Comparison of ENCODE assay signal across 24 mouse cellular contexts in the genomic region with DNA sequence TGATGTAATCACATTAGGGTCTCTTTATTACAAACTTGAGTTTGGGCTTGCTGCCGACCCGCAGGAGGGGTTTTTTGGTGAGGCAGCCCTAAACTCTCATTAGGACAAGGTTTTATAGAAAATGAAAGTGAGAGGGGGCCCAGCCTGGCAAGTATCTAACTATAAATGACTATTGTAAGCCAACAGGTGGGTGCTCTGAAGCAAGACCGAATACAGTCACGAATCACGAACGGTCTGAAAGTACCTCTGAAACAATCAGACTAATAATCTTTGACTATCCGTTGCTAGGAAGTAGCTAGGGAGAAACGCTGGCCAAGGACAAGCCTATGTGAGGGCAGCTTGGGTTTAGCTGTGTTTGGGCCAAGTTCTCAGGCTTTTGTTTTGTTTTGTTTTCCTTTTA. TPM values are rescaled to one million over a fixed set of nuclear protein-coding genes. Genes with fewer than 3 reads are reported as not detected.
DNase-seq lines count a peak whose midpoint lies in the region; ATAC-seq and TF ChIP-seq lines count a peak whose summit lies in the region.
"Had no signal": no experiment of that assay in that cellular context is flagged by ENCODE, and none has a peak within 500 bp of the region (broad histone marks: within the 10 kb centered on the region; RNA-seq: fewer than 3 reads in every experiment).

No protein-coding gene starts in this region.

- H3K4me3 ChIP-seq in kidney, embryonic 16.5 days (ENCODE audit: low read length): no peak overlapping the region
- no peak overlapping the region for H3K4me3 ChIP-seq in kidney, embryonic 14.5 days (ENCODE audit: low read length)
- H3K4me3 ChIP-seq in CH12.LX (replicated peaks in 1 of 3; ENCODE audit: low read depth in 2 of 3, low read length in 2 of 3, poor library complexity in 1 of 3): peak overlapping the region in 1 of 3 experiments; percentile 22
- H3K4me3 ChIP-seq in liver, embryonic 12.5 days: no peak overlapping the region
- H3K4me3 ChIP-seq: hindbrain, embryonic 13.5 days; liver, embryonic 13.5 days; lung, embryonic 15.5 days; midbrain, embryonic 12.5 days; neural tube, embryonic 15.5 days had no signal

- dilution Hi-C loops in CH12.LX (cut with MboI; ENCODE audit: extremely low pct_ligation_motif_present, extremely low pct_unique_long_range_greater_than_20kb, low sequenced_read_pairs): no loop called here

- H3K27ac ChIP-seq in kidney, embryonic 16.5 days (ENCODE audit: low read length): 0 out of 2 replicates have a peak overlapping the region, but pooled peaks have one; percentile 18
- H3K27ac ChIP-seq in kidney, embryonic 14.5 days (ENCODE audit: low read depth, low read length): no peak overlapping the region
- peak overlapping the region; percentile 86; the same call in 1 of the 2 replicates for H3K27ac ChIP-seq in CH12.LX (ENCODE audit: insufficient read depth, low read depth)
- no peak overlapping the region for H3K27ac ChIP-seq in liver, embryonic 12.5 days
- H3K27ac ChIP-seq: hindbrain, embryonic 13.5 days; kidney, postnatal 0 days; liver, embryonic 13.5 days; lung, embryonic 15.5 days; midbrain, embryonic 12.5 days; neural tube, embryonic 15.5 days had no signal

- H3K27me3 ChIP-seq in kidney, embryonic 16.5 days (ENCODE audit: insufficient read depth, low read length): no peaks in the 10 kb centered on the region
- H3K27me3 ChIP-seq in kidney, embryonic 14.5 days (ENCODE audit: control insufficient read depth, insufficient read depth, low read length): no peaks in the 10 kb centered on the region
- H3K27me3 ChIP-seq in CH12.LX (replicated peaks): no peaks in the 10 kb centered on the region
- H3K27me3 ChIP-seq in splenic B cell, adult 2 months (ENCODE audit: control insufficient read depth, insufficient read depth, low read length, poor library complexity, severe bottlenecking): no peaks in the 10 kb centered on the region
- H3K27me3 ChIP-seq in liver, embryonic 12.5 days (replicated peaks): no peaks in the 10 kb centered on the region
- H3K27me3 ChIP-seq: hindbrain, embryonic 13.5 days; liver, embryonic 13.5 days; lung, embryonic 15.5 days; midbrain, embryonic 12.5 days; neural tube, embryonic 15.5 days had no signal

- TF ChIP-seq RAD21 in CH12.LX (IDR thresholded peaks at IDR 0.05; ENCODE audit: low read depth, low read length): no peak

- no peak overlapping the region for H3K9ac ChIP-seq in kidney, embryonic 16.5 days (replicated peaks; ENCODE audit: low read length)
- no peak overlapping the region for H3K9ac ChIP-seq in kidney, embryonic 14.5 days (ENCODE audit: low read depth, low read length)
- H3K9ac ChIP-seq in CH12.LX (ENCODE audit: insufficient read depth, low read depth): peak overlapping the region; percentile 62; the same call in 1 of the 2 replicates
- no peak overlapping the region for H3K9ac ChIP-seq in liver, embryonic 12.5 days
- H3K9ac ChIP-seq: forebrain, postnatal 0 days; hindbrain, embryonic 13.5 days; liver, embryonic 13.5 days; lung, embryonic 15.5 days; midbrain, embryonic 12.5 days; neural tube, embryonic 15.5 days had no signal

- H3K4me2 ChIP-seq in kidney, embryonic 16.5 days (replicated peaks; ENCODE audit: low read depth, low read length): no peak overlapping the region
- no peak overlapping the region for H3K4me2 ChIP-seq in kidney, embryonic 14.5 days (replicated peaks; ENCODE audit: low read depth, low read length)
- H3K4me2 ChIP-seq in CH12.LX (ENCODE audit: insufficient read depth, low read depth, poor library complexity, severe bottlenecking): peak overlapping the region; percentile 92
- no peak overlapping the region for H3K4me2 ChIP-seq in liver, embryonic 12.5 days
- H3K4me2 ChIP-seq: hindbrain, embryonic 13.5 days; liver, embryonic 13.5 days; lung, embryonic 15.5 days; midbrain, embryonic 12.5 days; neural tube, embryonic 15.5 days had no signal

- peak; percentile 90 for TF ChIP-seq EP300 in CH12.LX (IDR thresholded peaks at IDR 0.05; ENCODE audit: low read length)

- DNase-seq in lung, postnatal 36 days: peak; percentile 25
- no peak for DNase-seq in lung, postnatal 10 days
- DNase-seq in CH12.LX (ENCODE audit: extremely low read depth): peak; percentile 90
- peak; percentile 87 for DNase-seq in splenic B cell, adult 2 months (ENCODE audit: low read depth, low spot score)
- DNase-seq: adrenal gland, postnatal 10 days; cerebellum, adult 9-10 months; forebrain, postnatal 0 days; gastrocnemius, postnatal 36 days; heart, postnatal 36 days; kidney, adult 11 months; liver, embryonic 13.5 days; right cerebral cortex, postnatal 14 days; spleen, adult 18-20 months; thymus, adult 18-20 months; thymus, postnatal 36 days had no signal

- no peak for TF ChIP-seq CTCF in CH12.LX (conservative IDR thresholded peaks at IDR 0.05 in 1 of 2, IDR thresholded peaks at IDR 0.05 in 1 of 2; ENCODE audit: low read depth in 2 of 2, low read length in 2 of 2)

- in situ Hi-C loops in CH12.LX (cut with MboI; ENCODE audit: low pct_ligation_motif_present, low pct_unique_long_range_greater_than_20kb, low sequenced_read_pairs): loop anchor here (10.0 kb wide), 1 partner anchor 206 kb away; no protein-coding TSS in a partner anchor

- H3K79me2 ChIP-seq in CH12.LX (replicated peaks; ENCODE audit: control insufficient read depth, extremely low read depth, insufficient read depth, poor library complexity, severe bottlenecking): no peaks in the 10 kb centered on the region

- H3K4me1 ChIP-seq in kidney, embryonic 16.5 days (ENCODE audit: insufficient read depth, low read length): peaks cover 32% of the 10 kb centered on the region
- peaks cover 3% of the 10 kb centered on the region; the same call in 1 of the 2 replicates for H3K4me1 ChIP-seq in kidney, embryonic 14.5 days (ENCODE audit: control insufficient read depth, insufficient read depth, low read length)
- peaks cover 26 to 80% of the 10 kb centered on the region in 2 experiments for H3K4me1 ChIP-seq in CH12.LX (ENCODE audit: control insufficient read depth in 1 of 2, insufficient read depth in 2 of 2)
- no peaks in the 10 kb centered on the region for H3K4me1 ChIP-seq in liver, embryonic 12.5 days
- H3K4me1 ChIP-seq: hindbrain, embryonic 13.5 days; liver, embryonic 13.5 days; midbrain, embryonic 12.5 days; neural tube, embryonic 15.5 days had no signal

- H3K36me3 ChIP-seq in kidney, embryonic 16.5 days (ENCODE audit: insufficient read depth, low read length): no peaks in the 10 kb centered on the region
- H3K36me3 ChIP-seq in kidney, embryonic 14.5 days (ENCODE audit: control insufficient read depth, insufficient read depth, low read length): no peaks in the 10 kb centered on the region
- no peaks in the 10 kb centered on the region for H3K36me3 ChIP-seq in CH12.LX (replicated peaks in 1 of 2; ENCODE audit: control insufficient read depth in 1 of 2, insufficient read depth in 1 of 2, low read length in 1 of 2)
- no peaks in the 10 kb centered on the region for H3K36me3 ChIP-seq in splenic B cell, adult 2 months (ENCODE audit: control insufficient read depth, insufficient read depth, low read length, poor library complexity, severe bottlenecking)
- H3K36me3 ChIP-seq in liver, embryonic 12.5 days: no peaks in the 10 kb centered on the region
- H3K36me3 ChIP-seq: hindbrain, embryonic 13.5 days; liver, embryonic 13.5 days; lung, embryonic 15.5 days; midbrain, embryonic 12.5 days; neural tube, embryonic 15.5 days had no signal

- ATAC-seq in kidney, embryonic 16.5 days (ENCODE audit: low FRiP score, low TSS enrichment): no peak
- no peak for ATAC-seq in kidney, embryonic 14.5 days (ENCODE audit: low FRiP score, low TSS enrichment)
- ATAC-seq in liver, embryonic 12.5 days: no peak
- ATAC-seq: activated CD4-positive, CD25-positive, alpha-beta regulatory T cell, adult 4 months; forebrain, postnatal 0 days had no signal

- WGBS in kidney, embryonic 16.5 days: 59% methylated on average over 8 of the region's 8 CpGs
- WGBS in kidney, embryonic 14.5 days: 75% methylated on average over 8 of the region's 8 CpGs
- 79% methylated on average over 8 of the region's 8 CpGs for WGBS in liver, embryonic 12.5 days (ENCODE audit: insufficient replicate concordance)

- no peaks in the 10 kb centered on the region for H3K9me3 ChIP-seq in kidney, embryonic 16.5 days (ENCODE audit: low read length)
- no peaks in the 10 kb centered on the region for H3K9me3 ChIP-seq in kidney, embryonic 14.5 days (ENCODE audit: control insufficient read depth, low read length)
- no peaks in the 10 kb centered on the region for H3K9me3 ChIP-seq in CH12.LX (replicated peaks; ENCODE audit: low read length)
- no peaks in the 10 kb centered on the region for H3K9me3 ChIP-seq in liver, embryonic 12.5 days (replicated peaks)
- H3K9me3 ChIP-seq: hindbrain, embryonic 13.5 days; liver, embryonic 13.5 days; lung, embryonic 15.5 days; midbrain, embryonic 12.5 days; neural tube, embryonic 15.5 days had no signal

- no peak for TF ChIP-seq POLR2A in CH12.LX (IDR thresholded peaks at IDR 0.05; ENCODE audit: low read depth, low read length)

TF ChIP-seq in CH12.LX, 34 proteins besides CTCF, POLR2A, EP300 and RAD21 (continues in another document):
- TF ChIP-seq TCF12 (IDR thresholded peaks at IDR 0.05; ENCODE audit: low read depth, low read length) (peak; percentile 98), USF2 (conservative IDR thresholded peaks at IDR 0.05; ENCODE audit: low read depth, low read length) (no peak), ETS1 (conservative IDR thresholded peaks at IDR 0.05; ENCODE audit: low read depth, low read length) (peak; percentile 91), JUN (IDR thresholded peaks at IDR 0.05; ENCODE audit: insufficient read depth, low read depth, low read length) (peak; percentile 17; the same call in 1 of the 2 replicates), MAFK (IDR thresholded peaks at IDR 0.05; ENCODE audit: insufficient replicate concordance, low read length) (0 out of 2 replicates have a peak, but pooled peaks have one; percentile 56), BHLHE40 (IDR thresholded peaks at IDR 0.05; ENCODE audit: low read depth, low read length) (peak; percentile 81), IRF4 (IDR thresholded peaks at IDR 0.05; ENCODE audit: low read depth, low read length) (peak; percentile 91)

RNA-seq across cellular contexts. Expression of gene Amigo2, which starts 12.2 kb away (rescaled TPM):
- polyA plus RNA-seq in kidney, embryonic 16.5 days (2015; fragmentation: Nextera tagmentation; extraction: Ambion mirVana): 11.4 and 12.8 TPM in 2 replicates
- 11.9 and 16.9 TPM in 2 replicates for polyA plus RNA-seq in kidney, embryonic 14.5 days (2014; fragmentation: Nextera tagmentation; extraction: Ambion mirVana)
- total RNA-seq in CH12.LX (2012; rRNA removed) (17.1 and 19.1 TPM in 2 replicates), CH12.LX (2014; rRNA removed) (23.0 and 23.7 TPM in 2 replicates)
- polyA plus RNA-seq in CH12.LX (2012; ENCODE audit: insufficient read length, low read depth): 6.0 and 6.4 TPM in 2 replicates
- 1.4 and 1.7 TPM in 2 replicates for polyA plus RNA-seq in liver, embryonic 12.5 days (2016; fragmentation: Nextera tagmentation; extraction: Ambion mirVana)

RNA-seq across cellular contexts. Expression of gene Pced1b, which starts 12.4 kb away (rescaled TPM):
- polyA plus RNA-seq in kidney, embryonic 16.5 days (2015; fragmentation: Nextera tagmentation; extraction: Ambion mirVana): 6.0 and 6.3 TPM in 2 replicates
- 5.4 and 8.7 TPM in 2 replicates for polyA plus RNA-seq in kidney, embryonic 14.5 days (2014; fragmentation: Nextera tagmentation; extraction: Ambion mirVana)
- total RNA-seq in CH12.LX (2012; rRNA removed): 16.3 and 21.1 TPM in 2 replicates
- 9.9 and 12.3 TPM in 2 replicates for total RNA-seq in CH12.LX (2014; rRNA removed)
- 40.5 and 44.2 TPM in 2 replicates for polyA plus RNA-seq in CH12.LX (2012; ENCODE audit: insufficient read length, low read depth)
- 5.6 and 6.4 TPM in 2 replicates for polyA plus RNA-seq in liver, embryonic 12.5 days (2016; fragmentation: Nextera tagmentation; extraction: Ambion mirVana)

Comparison
In these comparisons a context has a peak if more than half of its experiments do, and no peak if none do; other contexts are left out.
1. H3K27ac ChIP-seq: peak in kidney, embryonic 16.5 days (single experiment) and CH12.LX (single experiment); none in kidney, embryonic 14.5 days (single experiment) and liver, embryonic 12.5 days (single experiment).